Mouse (Mus musculus) kidney, adult 18-20 months (tissue): Measurements from ENCODE around the gene 9030025P20Rik.
A peak's percentile ranks its signal among the peaks of the same experiment; 100 is the strongest.
"Not testable (repeated sequence)": the region's sequence is repeated elsewhere in the genome, so short reads cannot be mapped to it uniquely, and the experiment has no call there.

Experiments used
- DNase-seq: peaks from one replicate; pipeline ENCODE4 v3.0.0; 2021

The 9030025P20Rik gene

GRCm38 (mm10) chr17:14978362-14979038 is at the start of gene 9030025P20Rik, which contains the start of gene Gm3417:
Gene 9030025P20Rik (plus strand): TSS chr17:14978468.
Gene Gm3417 (minus strand): TSS chr17:14978790.
- DNase-seq = not testable (repeated sequence)

- no peak for DNase-seq
Observed at GRCm38 (mm10) chr17:14928631-14929030, 49.6 kb upstream of the 9030025P20Rik start.

GRCm38 (mm10) chr17:14930697-14931096 is 47.6 kb upstream of the 9030025P20Rik start:
- DNase-seq = no peak

- no peak for DNase-seq
Observed at GRCm38 (mm10) chr17:14931469-14931868, 46.8 kb upstream of the 9030025P20Rik start.

GRCm38 (mm10) chr17:14935280-14935679 is 43.0 kb upstream of the 9030025P20Rik start:
- not testable (repeated sequence) for DNase-seq

- no peak for DNase-seq
Observed at GRCm38 (mm10) chr17:14935841-14936605, 42.2 kb upstream of the 9030025P20Rik start.

- DNase-seq = not testable (repeated sequence)
Observed at GRCm38 (mm10) chr17:14942181-14942580, 36.1 kb upstream of the 9030025P20Rik start.

GRCm38 (mm10) chr17:14943009-14943728 is 35.1 kb upstream of the 9030025P20Rik start, which contains the start of the genes Wdr27 and 1600012H06Rik:
Gene Wdr27 (minus strand): TSS chr17:14943158.
Gene 1600012H06Rik (plus strand): TSS chr17:14943184.
- peak; percentile 98 for DNase-seq

- DNase-seq = no peak
Observed at GRCm38 (mm10) chr17:14943729-14944059, 34.6 kb upstream of the 9030025P20Rik start.

GRCm38 (mm10) chr17:14944551-14944950 is 33.7 kb upstream of the 9030025P20Rik start:
- no peak for DNase-seq

GRCm38 (mm10) chr17:14949161-14949827 is 29.0 kb upstream of the 9030025P20Rik start:
- no peak for DNase-seq

- no peak for DNase-seq
Observed at GRCm38 (mm10) chr17:14953452-14953851, 24.8 kb upstream of the 9030025P20Rik start.

GRCm38 (mm10) chr17:14958686-14959327 is 19.5 kb upstream of the 9030025P20Rik start:
- DNase-seq = no peak

- peak; percentile 11 for DNase-seq
Observed at GRCm38 (mm10) chr17:14959979-14960378, 18.3 kb upstream of the 9030025P20Rik start.

- no peak for DNase-seq
Observed at GRCm38 (mm10) chr17:14960520-14960919, 17.7 kb upstream of the 9030025P20Rik start.

- peak; percentile 59 for DNase-seq
Observed at GRCm38 (mm10) chr17:14960951-14961556, 17.2 kb upstream of the 9030025P20Rik start, which contains the start of gene Phf10. Gene Phf10 (minus strand): TSS chr17:14961273.

- DNase-seq = not testable (repeated sequence)
Observed at GRCm38 (mm10) chr17:14961557-14962154, 16.6 kb upstream of the 9030025P20Rik start.

- DNase-seq = not testable (repeated sequence)
Observed at GRCm38 (mm10) chr17:14968373-14968913, 9.8 kb upstream of the 9030025P20Rik start.

- DNase-seq = not testable (repeated sequence)
Observed at GRCm38 (mm10) chr17:14977718-14978361, 428 bp upstream of the 9030025P20Rik start.

- not testable (repeated sequence) for DNase-seq
Observed at GRCm38 (mm10) chr17:14990116-14990702, 11.9 kb downstream of the 9030025P20Rik start.
